Mouse (Mus musculus) embryonic facial prominence, embryonic 14.5 days (tissue): ENCODE results near the gene Plau. TPM values are rescaled to one million over a fixed set of nuclear protein-coding genes. Genes with fewer than 3 reads are reported as not detected.

Experiments used
- ATAC-seq: fragments of 200-750 bp; cut with Nextera tagmentation; 2 replicates; pipeline ENCODE4 v1.8.0; 2017; ENCODE audit warnings: low read depth, moderate number of reproducible peaks, moderate TSS enrichment
- DNase-seq: peaks from one replicate; pipeline ENCODE4 v3.0.0-alpha.2; 2015; ENCODE audit warnings: low spot score
- H3K27ac ChIP-seq: fragments of 300-500 bp; sonication (generic); replicated peaks from 2 replicates; pipeline ENCODE4 v1.5.1; 2014; ENCODE audit warnings: low read depth, mild to moderate bottlenecking, low read length, moderate library complexity
- H3K27me3 ChIP-seq: fragments of 300-500 bp; sonication (generic); replicated peaks from 2 replicates; pipeline ENCODE4 v1.6.1; 2014; ENCODE audit warnings: low read length; ENCODE audit not compliant: control insufficient read depth, insufficient read depth
- H3K36me3 ChIP-seq: fragments of 300-500 bp; sonication (generic); 2 replicates; pipeline ENCODE4 v1.6.1; 2014; ENCODE audit warnings: low read length, mixed read lengths; ENCODE audit not compliant: control insufficient read depth, insufficient read depth
- H3K4me1 ChIP-seq: fragments of 300-500 bp; sonication (generic); 2 replicates; pipeline ENCODE4 v1.6.1; 2014; ENCODE audit warnings: antibody characterized with exemption, low read length; ENCODE audit not compliant: control insufficient read depth, insufficient read depth
- H3K4me2 ChIP-seq: fragments of 300-500 bp; sonication (generic); 2 replicates; pipeline ENCODE4 v1.6.1; 2014; ENCODE audit warnings: low read depth, mild to moderate bottlenecking, low read length, moderate library complexity, mixed read lengths
- H3K4me3 ChIP-seq: fragments of 300-500 bp; sonication (generic); 2 replicates; pipeline ENCODE4 v1.5.1; 2014; ENCODE audit warnings: low read depth, mild to moderate bottlenecking, low read length
- H3K9ac ChIP-seq: fragments of 300-500 bp; sonication (generic); 2 replicates; pipeline ENCODE4 v1.6.1; 2014; ENCODE audit warnings: low read depth, mild to moderate bottlenecking, low read length, moderate library complexity, mixed read lengths
- H3K9me3 ChIP-seq: fragments of 300-500 bp; sonication (generic); 2 replicates; pipeline ENCODE4 v1.6.1; 2016; ENCODE audit warnings: low read length; ENCODE audit not compliant: control insufficient read depth
- WGBS: fragments of 180-500 bp; shearing (Covaris S2); extraction: QIAGEN DNeasy Blood & Tissue Kit; methylation state at CpG from one replicate; pipeline ENCODE4 v1.1.7; 2014; 5-methylcytosine and 5-hydroxymethylcytosine counted together
- polyA plus RNA-seq: library from polyadenylated mRNA; unstranded; fragments of >200 nt; fragmentation: Nextera tagmentation; extraction: Ambion mirVana; gene quantifications from 2 replicates; pipeline ENCODE4 v1.2.1, GENCODE M21; 2014

Plau gene
- polyA plus RNA-seq, 1 experiment from 2014 or later: 2.5 TPM

DNA sequence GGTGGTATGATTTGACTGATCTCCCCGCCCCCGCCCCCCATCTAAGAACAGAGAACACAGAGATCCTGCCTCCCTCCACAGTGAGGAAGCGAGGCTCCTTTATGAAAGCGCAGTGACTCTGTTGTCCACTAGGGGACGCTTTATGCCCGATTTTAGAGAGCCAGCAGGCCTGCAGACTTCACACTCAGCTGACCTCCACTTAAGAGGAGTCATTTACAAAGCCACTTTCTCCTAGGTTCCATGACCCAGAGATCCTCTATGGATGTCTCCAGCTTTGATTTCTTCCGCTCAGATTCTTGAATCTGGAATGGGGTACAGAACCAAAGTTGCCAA lies 32.9 kb upstream of the Plau start:
- H3K9ac ChIP-seq: no peak overlapping the region
- no peaks in the 10 kb centered on the region for H3K36me3 ChIP-seq
- DNase-seq (peak; percentile 86), ATAC-seq (peak; percentile 63)
- no peak overlapping the region for H3K4me2 ChIP-seq
- H3K4me1 ChIP-seq: peaks cover 23% of the 10 kb centered on the region
- H3K9me3 ChIP-seq: no peaks in the 10 kb centered on the region
- no peak overlapping the region for H3K4me3 ChIP-seq
- WGBS: 6% methylated on average over 7 of the region's 7 CpGs
- H3K27me3 ChIP-seq: no peaks in the 10 kb centered on the region
- no peak overlapping the region for H3K27ac ChIP-seq

DNA sequence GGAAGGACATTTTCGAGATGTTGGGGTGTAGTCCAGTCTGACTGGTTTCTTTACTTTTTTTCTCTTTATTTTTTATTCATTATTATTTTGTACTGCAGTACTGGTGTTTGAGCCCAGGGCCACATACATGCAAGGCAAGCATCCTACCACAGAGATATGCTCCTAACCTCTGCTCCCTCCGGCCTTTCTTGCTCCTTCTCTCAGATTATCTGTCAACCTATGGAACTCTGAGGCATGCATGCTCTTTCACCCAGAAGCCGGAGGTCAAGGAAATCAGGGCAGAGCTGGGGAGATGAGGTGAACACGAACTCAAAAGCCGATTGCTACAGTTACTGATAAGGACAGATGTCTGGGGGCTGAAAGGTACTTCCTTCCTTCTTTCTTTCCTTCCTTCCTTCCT lies 32.0 kb upstream of the Plau start:
- Histone ChIP-seq H3K4me1 (peaks cover 23% of the 10 kb centered on the region), H3K36me3 (no peaks in the 10 kb centered on the region), H3K4me2 (no peak overlapping the region), H3K27me3 (no peaks in the 10 kb centered on the region), H3K27ac (no peak overlapping the region), H3K4me3 (no peak overlapping the region), H3K9ac (no peak overlapping the region), H3K9me3 (no peaks in the 10 kb centered on the region)
- WGBS: 65% methylated on average over 5 of the region's 5 CpGs
- DNase-seq: no peak
- ATAC-seq: no peak

DNA sequence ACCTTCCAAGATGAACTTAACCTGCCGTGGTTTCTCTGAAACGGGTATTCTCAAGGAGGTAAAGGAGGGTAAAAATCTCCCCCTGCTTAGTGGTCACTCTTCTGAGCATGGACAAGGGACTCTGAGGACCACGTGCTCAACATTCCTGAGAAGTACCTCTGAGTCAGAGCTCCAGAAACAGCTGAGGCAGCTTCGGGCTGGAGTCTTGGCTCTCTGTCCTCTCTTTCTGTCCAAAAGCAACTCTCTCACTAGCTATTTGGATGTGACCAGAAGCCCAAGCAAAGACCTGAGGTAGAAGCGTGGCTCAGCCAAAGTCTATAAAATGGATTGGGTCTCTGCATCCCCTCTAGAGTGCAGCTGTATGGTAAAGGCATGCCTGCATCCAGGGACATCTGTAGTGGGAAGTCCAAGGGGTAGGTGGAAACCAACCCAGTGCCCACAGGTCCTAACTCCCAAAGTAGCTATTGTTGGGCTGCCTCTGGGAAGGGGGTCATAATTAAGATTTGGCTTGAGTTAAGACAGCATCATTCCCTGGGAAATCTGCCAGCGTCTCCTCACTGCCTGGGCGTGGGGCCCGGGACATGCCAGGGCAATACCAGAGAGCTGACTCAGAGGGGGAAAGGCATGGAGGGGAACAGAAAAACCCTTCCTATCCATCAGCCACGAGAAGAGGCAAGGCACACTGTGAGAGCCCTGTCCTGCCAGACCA lies 31.3 kb upstream of the Plau start:
- H3K27ac ChIP-seq: peak overlapping the region; percentile 70
- no peak overlapping the region for H3K4me3 ChIP-seq
- 35% methylated on average over 9 of the region's 9 CpGs for WGBS
- DNase-seq (peak; percentile 93), ATAC-seq (peak; percentile 85)
- H3K27me3 ChIP-seq: no peaks in the 10 kb centered on the region
- H3K4me2 ChIP-seq: no peak overlapping the region
- H3K9ac ChIP-seq: no peak overlapping the region
- peaks cover 23% of the 10 kb centered on the region for H3K4me1 ChIP-seq
- no peaks in the 10 kb centered on the region for H3K36me3 ChIP-seq
- no peaks in the 10 kb centered on the region for H3K9me3 ChIP-seq

DNA sequence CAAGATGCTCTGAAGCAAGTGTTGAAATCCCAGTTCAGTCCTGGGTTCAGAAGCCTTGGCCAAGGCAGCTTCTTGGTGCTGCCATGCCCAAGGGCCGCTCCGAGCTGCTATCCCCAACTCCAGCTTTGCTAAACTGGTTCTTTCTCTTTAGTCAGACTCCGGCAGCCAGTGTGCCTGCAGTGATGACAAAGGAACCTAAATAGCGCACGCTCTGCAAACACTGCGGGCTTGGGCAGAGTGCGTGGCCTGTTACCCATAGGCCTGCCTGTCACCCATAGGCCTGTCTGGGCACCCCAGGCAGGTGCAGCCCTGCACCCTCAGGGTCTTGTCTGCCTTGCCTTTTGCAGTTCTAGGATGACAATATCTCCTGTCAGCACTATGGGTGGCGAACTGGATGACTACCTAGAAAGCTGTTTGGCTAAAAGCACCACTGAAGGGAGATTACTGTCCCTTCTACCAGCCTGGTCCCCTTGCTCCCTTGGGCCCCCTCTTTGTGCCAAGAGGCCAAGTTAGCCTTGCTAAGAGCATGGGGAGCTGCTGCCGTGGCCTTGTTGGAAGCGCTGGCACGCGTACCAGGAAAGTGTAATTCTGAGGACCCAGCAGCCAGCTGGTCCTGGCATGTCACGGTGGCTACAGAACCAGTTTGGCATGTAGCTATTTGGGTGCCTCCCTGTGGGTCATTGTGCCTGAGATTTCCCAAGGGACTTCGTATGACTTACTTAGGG lies 30.2 kb upstream of the Plau start:
- DNase-seq: peak; percentile 70
- Histone ChIP-seq H3K4me3 (no peak overlapping the region), H3K9ac (no peak overlapping the region), H3K4me1 (peaks cover 23% of the 10 kb centered on the region), H3K4me2 (no peak overlapping the region), H3K9me3 (no peaks in the 10 kb centered on the region), H3K27ac (peak overlapping the region; percentile 70), H3K36me3 (no peaks in the 10 kb centered on the region), H3K27me3 (no peaks in the 10 kb centered on the region)
- ATAC-seq: no peak
- 83% methylated on average over 14 of the region's 14 CpGs for WGBS

DNA sequence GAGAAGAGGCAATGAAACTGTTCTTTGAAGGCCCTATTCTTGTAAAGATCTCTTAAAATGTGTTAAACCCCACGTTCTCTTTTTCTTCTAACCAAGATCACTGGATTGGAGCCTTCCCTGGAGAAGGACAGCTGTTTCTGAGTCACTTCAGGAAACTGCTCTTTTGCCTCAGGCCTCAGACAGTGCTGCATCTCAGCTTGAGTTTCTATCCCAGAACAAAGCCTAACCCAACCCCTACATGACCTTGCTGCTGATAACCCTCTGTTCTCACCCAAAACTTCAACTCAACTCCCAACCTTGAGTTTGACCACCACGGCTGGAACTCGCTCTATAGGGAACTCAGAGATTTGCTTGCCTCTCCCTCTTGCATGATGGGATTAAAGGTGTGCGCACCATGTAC lies 27.1 kb upstream of the Plau start:
- DNase-seq (no peak), ATAC-seq (no peak)
- H3K4me2 ChIP-seq: no peak overlapping the region
- H3K27me3 ChIP-seq: no peaks in the 10 kb centered on the region
- 81% methylated on average over 4 of the region's 4 CpGs for WGBS
- H3K4me1 ChIP-seq: peaks cover 18% of the 10 kb centered on the region
- H3K9ac ChIP-seq: no peak overlapping the region
- H3K36me3 ChIP-seq: no peaks in the 10 kb centered on the region
- H3K27ac ChIP-seq: no peak overlapping the region
- no peak overlapping the region for H3K4me3 ChIP-seq
- H3K9me3 ChIP-seq: no peaks in the 10 kb centered on the region

DNA sequence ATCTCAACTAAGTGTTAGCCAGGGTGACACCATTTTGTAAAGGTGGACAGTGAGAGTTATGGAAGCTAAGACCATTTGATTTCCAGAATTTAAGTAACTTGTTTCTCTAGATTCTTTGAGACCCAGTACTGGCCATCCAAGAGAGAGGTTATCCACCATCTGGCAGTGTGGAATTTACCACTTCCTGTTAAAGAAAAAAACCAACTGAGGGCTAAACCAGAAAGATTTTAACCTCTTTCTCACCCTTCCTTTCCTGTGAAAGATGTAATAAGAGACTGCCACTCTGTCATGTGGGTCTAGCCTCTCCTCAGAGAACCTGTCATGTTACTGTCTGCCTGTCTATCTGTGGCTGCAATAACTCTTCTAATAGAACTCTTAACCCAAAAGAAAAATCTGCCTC lies 26.6 kb upstream of the Plau start:
- Histone ChIP-seq H3K27ac (no peak overlapping the region), H3K4me3 (no peak overlapping the region), H3K9ac (no peak overlapping the region), H3K4me2 (no peak overlapping the region), H3K36me3 (no peaks in the 10 kb centered on the region), H3K27me3 (no peaks in the 10 kb centered on the region), H3K4me1 (peaks cover 14% of the 10 kb centered on the region), H3K9me3 (no peaks in the 10 kb centered on the region)
- no peak for DNase-seq
- no peak for ATAC-seq

DNA sequence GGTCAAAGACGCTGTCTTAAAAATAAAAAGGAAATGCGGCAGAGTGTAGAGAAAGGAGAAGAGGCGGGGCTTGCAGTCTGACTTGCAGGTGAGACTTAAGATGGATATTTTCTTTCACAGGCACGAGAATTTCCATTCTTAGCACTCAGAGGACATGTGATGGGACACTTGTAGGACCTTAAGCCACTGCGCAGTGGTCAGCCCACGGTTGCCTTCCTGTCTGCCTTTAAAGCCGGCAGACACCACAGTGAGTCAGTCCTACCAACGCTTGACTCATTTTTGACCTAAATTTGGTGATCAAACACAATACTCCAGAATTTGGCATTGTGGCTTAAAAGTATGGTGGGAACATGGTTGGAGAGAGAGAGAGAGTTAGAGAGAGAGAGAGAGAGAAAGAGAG lies 25.2 kb upstream of the Plau start:
- no peaks in the 10 kb centered on the region for H3K9me3 ChIP-seq
- ATAC-seq (no peak), DNase-seq (no peak)
- H3K27me3 ChIP-seq: no peaks in the 10 kb centered on the region
- H3K4me1 ChIP-seq: peaks cover under 1% of the 10 kb centered on the region; the same call in 1 of the 2 replicates
- H3K4me3 ChIP-seq: no peak overlapping the region
- 86% methylated on average over 8 of the region's 8 CpGs for WGBS
- H3K27ac ChIP-seq: no peak overlapping the region
- no peaks in the 10 kb centered on the region for H3K36me3 ChIP-seq
- H3K4me2 ChIP-seq: no peak overlapping the region
- H3K9ac ChIP-seq: no peak overlapping the region

DNA sequence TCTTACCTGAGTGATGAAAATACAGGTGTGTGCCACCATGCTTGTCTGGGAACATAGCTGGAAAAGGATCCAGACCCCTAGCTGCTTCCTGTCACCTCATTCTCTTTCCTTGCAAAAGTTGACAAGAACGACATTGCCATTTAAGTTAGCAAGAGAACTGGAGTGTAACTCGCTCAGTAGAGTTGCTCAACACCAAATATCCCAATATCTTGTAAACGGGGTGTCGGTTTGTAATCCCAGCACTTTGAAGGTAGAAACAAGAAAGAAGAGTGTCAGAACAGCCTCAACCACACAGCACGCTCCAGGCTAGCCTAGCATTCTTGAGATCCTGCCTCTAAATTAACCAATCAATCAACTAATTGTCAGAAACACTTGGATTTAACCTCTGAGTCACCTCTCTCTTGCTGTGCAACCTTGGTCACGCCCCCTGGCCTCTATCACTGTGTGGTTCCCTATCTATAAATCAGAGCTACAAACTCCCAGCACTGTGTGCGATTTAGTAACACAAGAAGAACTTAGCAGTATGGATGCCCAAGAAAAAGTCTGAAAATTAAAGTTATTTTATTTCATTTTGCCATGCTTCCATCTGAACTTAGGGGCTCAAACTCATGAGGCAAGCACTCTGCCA lies 24.6 kb upstream of the Plau start:
- no peak overlapping the region for H3K4me3 ChIP-seq
- H3K36me3 ChIP-seq: no peaks in the 10 kb centered on the region
- no peak overlapping the region for H3K27ac ChIP-seq
- DNase-seq (no peak), ATAC-seq (no peak)
- WGBS: 68% methylated on average over 7 of the region's 7 CpGs
- no peak overlapping the region for H3K4me2 ChIP-seq
- no peaks in the 10 kb centered on the region for H3K27me3 ChIP-seq
- H3K4me1 ChIP-seq: no peaks in the 10 kb centered on the region
- no peak overlapping the region for H3K9ac ChIP-seq
- no peaks in the 10 kb centered on the region for H3K9me3 ChIP-seq
